Mouse (Mus musculus) kidney, embryonic 14.5 days (tissue): ENCODE measurements at regions not wholly inside any gene's neighbourhood (a gene's known extent, or its start where the extent isn't known, plus 50 kb on each side); places are given as distances from the start of the nearest gene placed in this dataset.

ENCODE experiments used
- ATAC-seq: fragments of 200-750 bp; cut with Nextera tagmentation; 2 replicates; pipeline ENCODE4 v1.8.0; 2017; ENCODE audit warnings: moderate number of reproducible peaks, mild to moderate bottlenecking, moderate TSS enrichment, moderate library complexity; ENCODE audit not compliant: low FRiP score, low TSS enrichment
- H3K27ac ChIP-seq: fragments of 300-500 bp; sonication (generic); 2 replicates; pipeline ENCODE4 v1.5.1; 2014; ENCODE audit warnings: low read depth, mild to moderate bottlenecking, low read length, moderate library complexity, mixed read lengths
- H3K27me3 ChIP-seq: fragments of 300-500 bp; sonication (generic); 2 replicates; pipeline ENCODE4 v1.6.1; 2014; ENCODE audit warnings: mild to moderate bottlenecking, low read length; ENCODE audit not compliant: control insufficient read depth, insufficient read depth
- H3K36me3 ChIP-seq: fragments of 300-500 bp; sonication (generic); 2 replicates; pipeline ENCODE4 v1.6.1; 2014; ENCODE audit warnings: low read length, mixed read lengths; ENCODE audit not compliant: control insufficient read depth, insufficient read depth
- H3K4me1 ChIP-seq: fragments of 300-500 bp; sonication (generic); 2 replicates; pipeline ENCODE4 v1.6.1; 2014; ENCODE audit warnings: low read length, mixed read lengths; ENCODE audit not compliant: control insufficient read depth, insufficient read depth
- H3K4me2 ChIP-seq: fragments of 300-500 bp; sonication (generic); replicated peaks from 2 replicates; pipeline ENCODE4 v1.6.1; 2014; ENCODE audit warnings: low read depth, mild to moderate bottlenecking, low read length
- H3K4me3 ChIP-seq: fragments of 300-500 bp; sonication (generic); 2 replicates; pipeline ENCODE4 v1.5.1; 2014; ENCODE audit warnings: mild to moderate bottlenecking, low read length
- H3K9ac ChIP-seq: fragments of 300-500 bp; sonication (generic); 2 replicates; pipeline ENCODE4 v1.6.1; 2014; ENCODE audit warnings: low read depth, mild to moderate bottlenecking, low read length, moderate library complexity
- H3K9me3 ChIP-seq: fragments of 300-500 bp; sonication (generic); 2 replicates; pipeline ENCODE4 v1.6.1; 2016; ENCODE audit warnings: low read length; ENCODE audit not compliant: control insufficient read depth
- WGBS: fragments of 180-500 bp; shearing (Covaris S2); extraction: QIAGEN DNeasy Blood & Tissue Kit; methylation state at CpG from one replicate; pipeline ENCODE4 v1.1.7; 2014; 5-methylcytosine and 5-hydroxymethylcytosine counted together

GRCm38 (mm10) chr12:32273474-32273873 is 65.0 kb upstream of the Pik3cg start:
- Histone ChIP-seq H3K36me3 (no peaks in the 10 kb centered on the region), H3K4me2 (no peak overlapping the region), H3K27ac (no peak overlapping the region), H3K9me3 (no peaks in the 10 kb centered on the region), H3K4me3 (no peak overlapping the region), H3K9ac (no peak overlapping the region), H3K27me3 (no peaks in the 10 kb centered on the region), H3K4me1 (no peaks in the 10 kb centered on the region)
- ATAC-seq: no peak
- 100% methylated on average over 1 of the region's 1 CpGs for WGBS

- ATAC-seq: no peak
- 85% methylated on average over 4 of the region's 4 CpGs for WGBS
- no peaks in the 10 kb centered on the region for H3K4me1 ChIP-seq
- no peaks in the 10 kb centered on the region for H3K9me3 ChIP-seq
- H3K36me3 ChIP-seq: no peaks in the 10 kb centered on the region
- H3K27me3 ChIP-seq: no peaks in the 10 kb centered on the region
- no peak overlapping the region for H3K4me3 ChIP-seq
- no peak overlapping the region for H3K9ac ChIP-seq
- H3K27ac ChIP-seq: no peak overlapping the region
- H3K4me2 ChIP-seq: no peak overlapping the region
These were observed 71.4 kb upstream of the Pik3cg start for GRCm38 (mm10) chr12:32279861-32280260.

GRCm38 (mm10) chr12:32280309-32280708 is 71.8 kb upstream of the Pik3cg start:
- Histone ChIP-seq H3K27ac (no peak overlapping the region), H3K9me3 (no peaks in the 10 kb centered on the region), H3K4me1 (no peaks in the 10 kb centered on the region), H3K4me3 (no peak overlapping the region), H3K27me3 (no peaks in the 10 kb centered on the region), H3K36me3 (no peaks in the 10 kb centered on the region), H3K4me2 (no peak overlapping the region), H3K9ac (no peak overlapping the region)
- 89% methylated on average over 2 of the region's 2 CpGs for WGBS
- no peak for ATAC-seq

DNA sequence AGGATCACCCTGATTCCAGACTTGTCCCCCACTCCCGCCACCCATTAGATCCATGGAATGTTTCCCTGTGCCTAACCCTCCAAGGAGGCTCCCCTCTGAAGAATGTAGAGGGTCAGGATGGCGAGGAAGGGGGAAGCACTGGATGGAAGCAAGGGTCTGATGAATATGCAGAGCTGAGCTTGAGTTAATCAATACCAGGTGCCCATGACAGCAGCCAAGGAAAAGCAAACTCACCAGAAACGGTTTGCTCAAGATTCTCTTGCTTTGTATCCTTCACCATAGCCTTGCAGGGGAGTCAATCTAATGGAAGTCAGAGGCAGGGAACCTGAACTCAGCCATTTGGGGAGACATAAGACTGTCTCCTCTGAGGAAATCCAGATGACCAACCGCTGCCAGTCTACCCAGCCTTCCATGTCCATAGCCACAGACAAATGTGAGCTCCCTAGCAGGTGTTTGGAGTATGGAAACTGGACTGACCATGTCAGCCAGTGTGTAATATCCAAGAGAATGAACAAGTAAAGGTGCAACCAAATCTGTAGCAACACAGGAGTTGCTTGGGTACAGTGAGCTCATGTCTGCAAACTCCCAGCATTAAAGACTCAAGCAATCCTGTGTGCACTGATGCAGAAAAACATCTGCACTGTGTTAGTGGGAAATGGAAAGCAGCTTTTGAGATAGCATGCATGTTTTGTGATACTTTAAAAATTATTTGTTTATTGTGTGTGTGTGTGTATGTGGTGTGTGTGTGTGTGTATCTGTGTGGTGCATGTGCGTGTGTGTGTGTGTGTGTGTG is 74.1 kb upstream of the Pik3cg start:
- whole genome bisulfite sequencing: 67% methylated on average over 5 of the region's 5 CpGs
- H3K36me3 ChIP-seq: no peaks in the 10 kb centered on the region
- no peak overlapping the region for H3K4me2 ChIP-seq
- no peak overlapping the region for H3K9ac ChIP-seq
- ATAC-seq: no peak; the same call in 1 of the 2 replicates
- no peaks in the 10 kb centered on the region for H3K9me3 ChIP-seq
- no peaks in the 10 kb centered on the region for H3K4me1 ChIP-seq
- H3K27me3 ChIP-seq: no peaks in the 10 kb centered on the region
- H3K4me3 ChIP-seq: no peak overlapping the region
- no peak overlapping the region for H3K27ac ChIP-seq

GRCm38 (mm10) chr12:32285039-32285438 is 76.6 kb upstream of the Pik3cg start:
- H3K36me3 ChIP-seq: no peaks in the 10 kb centered on the region
- H3K27me3 ChIP-seq: no peaks in the 10 kb centered on the region
- 69% methylated on average over 2 of the region's 2 CpGs for WGBS
- H3K27ac ChIP-seq: no peak overlapping the region
- no peak overlapping the region for H3K9ac ChIP-seq
- no peaks in the 10 kb centered on the region for H3K4me1 ChIP-seq
- no peaks in the 10 kb centered on the region for H3K9me3 ChIP-seq
- no peak for ATAC-seq
- H3K4me2 ChIP-seq: no peak overlapping the region
- H3K4me3 ChIP-seq: no peak overlapping the region

GRCm38 (mm10) chr12:32286652-32287051 is 78.2 kb upstream of the Pik3cg start:
- H3K27me3 ChIP-seq: no peaks in the 10 kb centered on the region
- H3K4me1 ChIP-seq: no peaks in the 10 kb centered on the region
- no peak overlapping the region for H3K27ac ChIP-seq
- H3K36me3 ChIP-seq: no peaks in the 10 kb centered on the region
- H3K4me2 ChIP-seq: no peak overlapping the region
- no peak overlapping the region for H3K4me3 ChIP-seq
- no peaks in the 10 kb centered on the region for H3K9me3 ChIP-seq
- 27% methylated on average over 5 of the region's 5 CpGs for WGBS
- no peak for ATAC-seq
- no peak overlapping the region for H3K9ac ChIP-seq

DNA sequence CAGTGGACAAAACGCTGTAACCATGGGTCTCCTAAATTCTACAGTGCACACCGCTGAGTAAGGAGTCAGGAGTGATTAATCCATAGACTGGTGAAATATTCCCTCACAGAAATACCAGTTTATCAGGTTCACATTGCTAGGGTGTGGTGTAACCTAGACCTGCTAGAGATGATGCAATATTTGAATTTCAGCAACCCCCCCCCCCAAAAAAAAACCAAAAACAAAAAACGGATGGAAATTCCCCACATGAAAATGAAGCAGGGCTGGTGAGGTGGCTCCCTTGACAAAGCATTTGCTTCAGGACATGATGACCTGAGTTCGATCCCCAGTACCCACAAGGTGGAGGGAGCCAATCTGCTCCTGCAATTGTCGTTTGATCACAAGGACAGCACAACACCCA is 82.7 kb upstream of the Pik3cg start:
- ATAC-seq: no peak
- no peak overlapping the region for H3K4me2 ChIP-seq
- H3K36me3 ChIP-seq: no peaks in the 10 kb centered on the region
- no peak overlapping the region for H3K9ac ChIP-seq
- H3K9me3 ChIP-seq: no peaks in the 10 kb centered on the region
- H3K4me3 ChIP-seq: no peak overlapping the region
- H3K4me1 ChIP-seq: no peaks in the 10 kb centered on the region
- WGBS: 84% methylated on average over 5 of the region's 5 CpGs
- H3K27ac ChIP-seq: no peak overlapping the region
- H3K27me3 ChIP-seq: no peaks in the 10 kb centered on the region

- ATAC-seq: peak; percentile 92
- H3K4me3 ChIP-seq: peak overlapping the region; percentile 36
- H3K36me3 ChIP-seq: no peaks in the 10 kb centered on the region
- H3K27ac ChIP-seq: no peak overlapping the region
- no peaks in the 10 kb centered on the region for H3K9me3 ChIP-seq
- H3K4me1 ChIP-seq: no peaks in the 10 kb centered on the region
- peak overlapping the region; percentile 51 for H3K4me2 ChIP-seq
- 0 out of 2 replicates have a peak overlapping the region, but pooled peaks have one; percentile 37 for H3K9ac ChIP-seq
- 26% methylated on average over 18 of the region's 18 CpGs for WGBS
- no peaks in the 10 kb centered on the region for H3K27me3 ChIP-seq
These were observed 83.7 kb upstream of the Pik3cg start for GRCm38 (mm10) chr12:32291962-32292748.

- H3K4me3 ChIP-seq: no peak overlapping the region
- ATAC-seq: no peak
- H3K4me1 ChIP-seq: no peaks in the 10 kb centered on the region
- H3K27ac ChIP-seq: no peak overlapping the region
- H3K9me3 ChIP-seq: no peaks in the 10 kb centered on the region
- WGBS: 70% methylated on average over 5 of the region's 5 CpGs
- H3K4me2 ChIP-seq: no peak overlapping the region
- H3K9ac ChIP-seq: no peak overlapping the region
- no peaks in the 10 kb centered on the region for H3K27me3 ChIP-seq
- H3K36me3 ChIP-seq: no peaks in the 10 kb centered on the region
These were observed 84.3 kb upstream of the Pik3cg start for GRCm38 (mm10) chr12:32292749-32293128.
